Mouse (Mus musculus) forebrain, embryonic 14.5 days (tissue): ENCODE measurements around the gene Pamr1. TPM values are rescaled to one million over a fixed set of nuclear protein-coding genes. Genes with fewer than 3 reads are reported as not detected.

ENCODE experiments used
- ATAC-seq: fragments of 200-750 bp; cut with Nextera tagmentation; 2 replicates; pipeline ENCODE4 v1.8.0; 2017; ENCODE audit warnings: mild to moderate bottlenecking, moderate library complexity
- DNase-seq: peaks from one replicate; pipeline ENCODE4 v3.0.0-alpha.2; 2015; ENCODE audit warnings: low spot score
- H3K27ac ChIP-seq: fragments of 300-500 bp; sonication (generic); 2 replicates; pipeline ENCODE4 v1.5.1; 2014; ENCODE audit warnings: low read depth, mild to moderate bottlenecking, control low read depth, low read length, moderate library complexity
- H3K27me3 ChIP-seq: fragments of 300-500 bp; sonication (generic); replicated peaks from 2 replicates; pipeline ENCODE4 v1.6.1; 2014; ENCODE audit warnings: low read length, control low read depth, mixed read lengths; ENCODE audit not compliant: control insufficient read depth, insufficient read depth
- H3K36me3 ChIP-seq: fragments of 300-500 bp; sonication (generic); 2 replicates; pipeline ENCODE4 v1.6.1; 2014; ENCODE audit warnings: low read length, control low read depth; ENCODE audit not compliant: control insufficient read depth, insufficient read depth
- H3K4me1 ChIP-seq: fragments of 300-500 bp; sonication (generic); 2 replicates; pipeline ENCODE4 v1.6.1; 2014; ENCODE audit warnings: antibody characterized with exemption, low read length, control low read depth; ENCODE audit not compliant: control insufficient read depth, insufficient read depth
- H3K4me2 ChIP-seq: fragments of 300-500 bp; sonication (generic); 2 replicates; pipeline ENCODE4 v1.6.1; 2014; ENCODE audit warnings: mild to moderate bottlenecking, control low read depth, low read length
- H3K4me3 ChIP-seq: fragments of 300-500 bp; sonication (generic); 2 replicates; pipeline ENCODE4 v1.5.1; 2014; ENCODE audit warnings: low read depth, low read length, control low read depth
- H3K9ac ChIP-seq: fragments of 300-500 bp; sonication (generic); 2 replicates; pipeline ENCODE4 v1.6.1; 2014; ENCODE audit warnings: mild to moderate bottlenecking, low read length, control low read depth, moderate library complexity
- H3K9me3 ChIP-seq: fragments of 300-500 bp; sonication (generic); replicated peaks from 2 replicates; pipeline ENCODE4 v1.6.1; 2016; ENCODE audit warnings: low read length, control low read depth, mixed read lengths; ENCODE audit not compliant: control insufficient read depth
- WGBS: fragments of 180-500 bp; shearing (Covaris S2); extraction: QIAGEN DNeasy Blood & Tissue Kit; methylation state at CpG from one replicate; pipeline ENCODE4 v1.1.7; 2014; 5-methylcytosine and 5-hydroxymethylcytosine counted together
- polyA plus RNA-seq: library from polyadenylated mRNA; unstranded; fragments of >200 nt; fragmentation: Nextera tagmentation; extraction: Ambion mirVana; gene quantifications from 2 replicates; pipeline ENCODE4 v1.2.1, GENCODE M21; 2014

Gene Pamr1
- polyA plus RNA-seq, 1 experiment from 2014 or later, result 1.5 TPM

DNA sequence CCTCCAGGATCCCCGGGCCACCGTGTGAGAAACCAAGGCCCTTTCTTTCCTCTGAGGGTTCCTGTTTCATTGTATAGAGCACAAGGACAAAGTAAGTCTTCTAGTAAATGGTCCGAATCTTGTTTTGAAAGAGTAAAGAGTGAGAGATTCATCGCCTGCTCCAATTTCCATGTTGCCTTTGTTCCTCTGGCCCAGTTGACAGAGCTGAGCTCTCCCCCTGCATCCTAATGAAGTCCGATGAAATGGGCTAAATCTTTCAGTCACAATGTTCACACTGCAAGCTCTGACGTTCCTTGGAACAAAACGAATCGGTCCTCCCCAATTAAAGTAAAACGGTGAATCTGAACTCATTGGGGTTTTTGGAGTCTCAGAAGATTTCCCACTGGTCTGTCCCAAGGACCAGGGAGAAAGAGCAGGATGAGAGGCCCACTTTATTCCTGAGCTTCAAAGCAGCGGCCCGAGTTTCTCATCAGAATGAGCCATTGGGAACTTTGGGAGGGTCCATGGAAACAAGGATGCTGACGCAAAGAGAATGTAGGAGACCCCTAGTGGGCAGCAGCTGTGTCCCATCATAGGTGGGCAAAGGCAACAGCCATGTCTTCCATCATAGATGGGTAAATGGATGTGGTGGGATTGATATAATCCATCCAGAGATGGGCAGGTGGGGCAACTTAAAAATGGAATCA lies 71.1 kb downstream of the Pamr1 start:
- DNase-seq (peak; percentile 45), ATAC-seq (peak; percentile 48; the same call in 1 of the 2 replicates)
- no peak overlapping the region for H3K9ac ChIP-seq
- no peaks in the 10 kb centered on the region for H3K36me3 ChIP-seq
- H3K4me3 ChIP-seq, result no peak overlapping the region
- H3K27ac ChIP-seq, result no peak overlapping the region
- H3K4me1 ChIP-seq, result no peaks in the 10 kb centered on the region; the same call in 1 of the 2 replicates
- no peaks in the 10 kb centered on the region; the same call in 1 of the 2 replicates for H3K27me3 ChIP-seq
- H3K4me2 ChIP-seq, result no peak overlapping the region
- no peaks in the 10 kb centered on the region for H3K9me3 ChIP-seq
- 34% methylated on average over 12 of the region's 12 CpGs for WGBS

- H3K36me3 ChIP-seq, result no peaks in the 10 kb centered on the region
- 90% methylated on average over 5 of the region's 5 CpGs for WGBS
These were observed 72.4 kb downstream of the Pamr1 start for GRCm38 (mm10) chr2:102622176-102622575.

DNA sequence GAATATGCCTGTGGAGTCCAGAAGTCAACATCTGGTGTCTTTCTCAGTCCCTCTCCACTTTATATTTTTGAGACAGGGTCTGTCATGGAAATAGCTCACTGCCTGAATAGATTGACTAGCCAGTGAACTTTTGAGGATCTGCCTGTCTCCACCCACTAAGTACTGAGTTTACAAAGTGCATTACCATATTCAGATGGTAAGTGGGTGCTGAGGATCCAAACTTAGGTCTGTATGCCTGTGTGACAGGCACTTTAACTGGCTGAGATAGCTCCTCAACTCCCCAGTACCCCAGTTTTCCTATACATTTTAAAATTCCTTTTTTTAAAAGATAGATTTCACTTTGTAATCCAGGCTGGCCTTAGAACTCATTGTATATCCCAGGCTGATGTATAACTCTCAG lies 73.1 kb downstream of the Pamr1 start:
- H3K4me1 ChIP-seq, result no peaks in the 10 kb centered on the region; the same call in 1 of the 2 replicates
- no peaks in the 10 kb centered on the region for H3K9me3 ChIP-seq
- H3K27ac ChIP-seq, result no peak overlapping the region
- ATAC-seq (no peak), DNase-seq (no peak)
- no peaks in the 10 kb centered on the region; the same call in 1 of the 2 replicates for H3K27me3 ChIP-seq
- H3K36me3 ChIP-seq, result no peaks in the 10 kb centered on the region
- H3K9ac ChIP-seq, result no peak overlapping the region
- no peak overlapping the region for H3K4me2 ChIP-seq
- H3K4me3 ChIP-seq, result no peak overlapping the region

More at GRCm38 (mm10) chr2:102622176-102622575, 72.4 kb downstream of the Pamr1 start:
- Histone ChIP-seq H3K9ac (no peak overlapping the region), H3K4me2 (no peak overlapping the region), H3K27ac (no peak overlapping the region), H3K9me3 (no peaks in the 10 kb centered on the region), H3K4me3 (no peak overlapping the region), H3K27me3 (no peaks in the 10 kb centered on the region; the same call in 1 of the 2 replicates), H3K4me1 (no peaks in the 10 kb centered on the region; the same call in 1 of the 2 replicates)
- DNase-seq (no peak), ATAC-seq (no peak)

- ATAC-seq (no peak), DNase-seq (no peak)
- WGBS, result 74% methylated on average over 1 of the region's 1 CpGs
These were observed 74.7 kb downstream of the Pamr1 start for GRCm38 (mm10) chr2:102624538-102624937.

GRCm38 (mm10) chr2:102632361-102632760 lies 82.5 kb downstream of the Pamr1 start:
- no peak for DNase-seq
- no peaks in the 10 kb centered on the region for H3K9me3 ChIP-seq
- WGBS, result 93% methylated on average over 4 of the region's 4 CpGs

More at GRCm38 (mm10) chr2:102624538-102624937, 74.7 kb downstream of the Pamr1 start:
- H3K4me2 ChIP-seq, result no peak overlapping the region
- H3K9me3 ChIP-seq, result no peaks in the 10 kb centered on the region
- no peak overlapping the region for H3K4me3 ChIP-seq
- H3K9ac ChIP-seq, result no peak overlapping the region
- no peaks in the 10 kb centered on the region; the same call in 1 of the 2 replicates for H3K27me3 ChIP-seq
- H3K4me1 ChIP-seq, result no peaks in the 10 kb centered on the region; the same call in 1 of the 2 replicates
- H3K36me3 ChIP-seq, result no peaks in the 10 kb centered on the region
- no peak overlapping the region for H3K27ac ChIP-seq

DNA sequence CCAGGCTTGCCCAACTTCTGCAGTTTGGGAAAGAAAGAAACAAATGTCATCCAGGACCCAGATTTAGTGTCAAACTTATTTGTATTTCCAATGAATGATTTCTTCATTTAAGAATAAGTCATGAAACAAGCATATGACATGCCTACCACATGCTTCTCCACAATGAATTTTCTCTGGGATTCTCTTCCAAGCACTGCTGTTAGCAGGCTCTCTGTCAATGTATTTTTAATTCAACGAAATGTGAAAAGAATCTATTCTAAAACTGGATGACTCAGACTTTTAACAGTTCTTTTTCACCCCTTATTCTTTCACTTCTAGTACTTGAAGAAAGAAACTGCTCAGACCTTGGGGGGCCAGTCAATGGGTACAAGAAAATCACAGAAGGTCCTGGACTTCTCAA lies 84.2 kb downstream of the Pamr1 start:
- ATAC-seq, result no peak
- Histone ChIP-seq H3K27me3 (no peaks in the 10 kb centered on the region), H3K4me2 (no peak overlapping the region), H3K4me3 (no peak overlapping the region), H3K9ac (no peak overlapping the region), H3K36me3 (no peaks in the 10 kb centered on the region), H3K9me3 (no peaks in the 10 kb centered on the region), H3K27ac (no peak overlapping the region), H3K4me1 (peaks cover 4% of the 10 kb centered on the region)
- WGBS, result 86% methylated on average over 1 of the region's 1 CpGs
- no peak for DNase-seq

More at GRCm38 (mm10) chr2:102632361-102632760, 82.5 kb downstream of the Pamr1 start:
- H3K9ac ChIP-seq, result no peak overlapping the region
- no peaks in the 10 kb centered on the region for H3K4me1 ChIP-seq
- ATAC-seq, result no peak
- no peak overlapping the region for H3K4me3 ChIP-seq
- H3K4me2 ChIP-seq, result no peak overlapping the region
- H3K27me3 ChIP-seq, result no peaks in the 10 kb centered on the region
- H3K27ac ChIP-seq, result no peak overlapping the region
- no peaks in the 10 kb centered on the region for H3K36me3 ChIP-seq

DNA sequence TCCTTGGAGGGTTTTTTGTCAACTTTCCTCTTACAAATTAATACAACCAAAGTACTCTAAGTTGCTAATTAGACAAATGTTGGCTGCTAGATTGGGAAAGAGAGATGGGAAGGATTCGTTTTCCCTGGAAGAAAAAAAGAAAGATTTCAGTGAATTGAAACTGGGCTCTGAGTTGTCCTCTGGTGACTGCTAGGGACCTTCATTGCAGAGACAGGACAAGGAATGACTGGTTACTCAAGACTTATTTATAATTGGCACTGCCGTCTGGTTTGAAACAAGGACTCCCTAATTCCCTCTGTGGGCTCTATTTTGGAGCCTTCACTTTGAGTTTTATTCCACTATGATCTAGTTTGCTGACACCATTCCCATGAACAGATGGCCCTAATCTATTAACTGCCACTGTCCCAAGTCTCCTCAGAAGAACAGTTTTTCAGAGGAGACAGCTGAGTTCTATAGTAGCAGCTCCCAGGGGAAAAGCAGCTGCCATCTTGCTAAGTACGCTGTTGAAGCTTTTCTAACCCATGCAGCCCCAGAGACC lies 85.8 kb downstream of the Pamr1 start:
- no peak overlapping the region for H3K9ac ChIP-seq
- WGBS, result 58% methylated on average over 3 of the region's 3 CpGs
- H3K27ac ChIP-seq, result no peak overlapping the region
- H3K4me2 ChIP-seq, result no peak overlapping the region
- no peak overlapping the region for H3K4me3 ChIP-seq
- ATAC-seq, result no peak
- DNase-seq, result peak; percentile 22
- H3K9me3 ChIP-seq, result no peaks in the 10 kb centered on the region
- no peaks in the 10 kb centered on the region for H3K27me3 ChIP-seq
- peaks cover 4% of the 10 kb centered on the region for H3K4me1 ChIP-seq
- no peaks in the 10 kb centered on the region for H3K36me3 ChIP-seq

DNA sequence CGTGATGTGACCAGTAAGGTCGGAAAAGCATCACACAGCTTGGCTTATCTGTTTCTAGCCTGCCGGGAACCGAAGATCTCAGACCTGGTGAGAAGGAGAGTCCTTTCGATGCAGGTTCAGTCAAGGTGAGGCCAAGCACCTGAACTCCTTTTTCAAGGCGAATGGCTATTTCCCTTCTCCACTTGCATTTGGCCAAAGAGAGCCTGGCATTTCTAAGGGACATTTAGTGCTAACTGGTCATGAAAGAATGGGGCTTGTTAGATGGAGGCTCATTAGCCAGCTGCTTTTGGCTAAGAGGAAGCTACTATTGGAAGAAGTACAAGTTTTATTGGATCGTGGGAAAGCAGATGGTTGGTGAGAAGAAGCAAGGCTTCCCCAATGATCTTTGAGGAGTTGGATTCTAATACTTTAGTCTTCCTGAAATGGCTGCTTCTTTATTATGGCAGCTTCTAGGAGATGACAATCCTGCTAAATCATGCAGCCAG lies 86.3 kb downstream of the Pamr1 start:
- Histone ChIP-seq H3K27me3 (no peaks in the 10 kb centered on the region), H3K4me1 (peaks cover 4% of the 10 kb centered on the region)
- 82% methylated on average over 7 of the region's 7 CpGs for WGBS

GRCm38 (mm10) chr2:102638140-102638539 lies 88.3 kb downstream of the Pamr1 start:
- ATAC-seq, result no peak
- no peak overlapping the region for H3K4me2 ChIP-seq
- peak; percentile 23 for DNase-seq
- no peak overlapping the region for H3K9ac ChIP-seq
- WGBS, result 33% methylated on average over 5 of the region's 5 CpGs
- no peaks in the 10 kb centered on the region for H3K36me3 ChIP-seq
- H3K27ac ChIP-seq, result no peak overlapping the region
- H3K4me3 ChIP-seq, result no peak overlapping the region
- no peaks in the 10 kb centered on the region for H3K9me3 ChIP-seq
- H3K4me1 ChIP-seq, result peaks cover 4% of the 10 kb centered on the region
- H3K27me3 ChIP-seq, result no peaks in the 10 kb centered on the region

More for the DNA sequence above, 86.3 kb downstream of the Pamr1 start:
- H3K4me2 ChIP-seq, result no peak overlapping the region
- no peak overlapping the region for H3K9ac ChIP-seq
- peak; percentile 20 for DNase-seq
- ATAC-seq, result no peak
- no peak overlapping the region for H3K4me3 ChIP-seq
- H3K27ac ChIP-seq, result no peak overlapping the region
- no peaks in the 10 kb centered on the region for H3K9me3 ChIP-seq
- no peaks in the 10 kb centered on the region for H3K36me3 ChIP-seq
